Mouse (Mus musculus) stomach, postnatal 0 days (tissue): Measurements from ENCODE around the gene Uvssa.

Experiments
- CTCF ChIP-seq: IDR thresholded peaks from 2 replicates; pipeline ENCODE4 v1.5.1; 2016; ENCODE audit warnings: antibody characterized with exemption, low read depth, mild to moderate bottlenecking, moderate library complexity
- EP300 ChIP-seq: optimal IDR thresholded peaks from 2 replicates; pipeline ENCODE3; 2016; ENCODE audit warnings: antibody characterized with exemption

DNA sequence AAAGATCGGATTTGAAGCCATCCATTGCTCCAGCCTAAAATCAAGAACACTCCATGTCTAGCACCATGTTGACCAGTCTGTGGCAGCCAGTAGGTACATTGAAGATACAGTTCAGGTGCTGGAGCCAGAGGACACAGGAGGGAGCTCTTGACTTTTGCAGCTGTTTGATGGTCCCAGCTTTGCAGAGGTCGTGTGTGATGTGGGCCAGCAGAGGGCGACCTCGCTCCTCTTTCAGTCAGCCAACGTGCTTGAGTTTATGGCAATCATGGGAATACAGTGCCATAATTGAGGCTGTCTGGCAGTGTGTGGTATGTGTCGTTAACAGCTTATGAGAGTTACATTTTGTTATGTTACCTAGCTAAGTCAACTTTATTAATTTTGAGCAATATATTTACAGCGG, 15.5 kb downstream of the Uvssa start:
- TF ChIP-seq CTCF = peak; percentile 98
- TF ChIP-seq EP300 = no peak
